Mouse (Mus musculus): Measurements from ENCODE around the gene Olfr1508. TPM values are rescaled to one million over a fixed set of nuclear protein-coding genes. Genes with fewer than 3 reads are reported as not detected.

Olfr1508 gene
- total RNA-seq (2012; rRNA removed) = not detected in 2 replicates
- total RNA-seq (2014; rRNA removed) = not detected in 2 replicates
- polyA plus RNA-seq (2012; ENCODE audit: insufficient read length, low read depth) = not detected in 2 replicates

DNA sequence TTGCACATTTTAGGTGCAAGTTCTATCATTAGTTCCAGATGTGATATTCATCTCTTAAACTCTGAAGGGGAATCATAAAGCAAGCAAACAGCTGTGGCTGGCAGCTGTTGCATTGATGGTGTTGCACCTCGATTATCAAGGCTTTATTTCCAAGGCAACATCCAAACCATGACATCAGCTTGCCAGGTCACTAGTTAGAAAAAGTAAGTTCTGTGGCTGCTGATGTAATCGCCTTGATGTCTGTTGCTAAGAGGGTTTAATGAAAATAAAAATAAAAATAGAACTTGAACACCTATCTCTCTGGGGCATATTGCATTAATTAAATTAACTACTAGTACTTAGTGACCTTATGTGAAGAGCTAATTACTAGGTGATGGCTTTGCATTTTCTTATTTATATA is at the start of gene Olfr1508:
Gene Olfr1508, minus strand, starts transcription at position 101 of the 400 bp plus-strand sequence.
- dilution Hi-C loops (cut with MboI; ENCODE audit: extremely low pct_ligation_motif_present, extremely low pct_unique_long_range_greater_than_20kb, low sequenced_read_pairs) (no loop called here), in situ Hi-C loops (cut with MboI; ENCODE audit: low pct_ligation_motif_present, low pct_unique_long_range_greater_than_20kb, low sequenced_read_pairs) (no loop called here)
- H3K4me3 ChIP-seq (replicated peaks in 1 of 3; ENCODE audit: low read depth in 2 of 3, low read length in 2 of 3, poor library complexity in 1 of 3) = no peak within 1 kb of the TSS
- H3K9me3 ChIP-seq (replicated peaks; ENCODE audit: low read length) = no peaks in the 10 kb centered on the region
- H3K4me2 ChIP-seq (ENCODE audit: insufficient read depth, low read depth, poor library complexity, severe bottlenecking) = no peak within 1 kb of the TSS
- no peaks in the 10 kb centered on the region for H3K4me1 ChIP-seq (ENCODE audit: control insufficient read depth in 1 of 2, insufficient read depth in 2 of 2)
- H3K27me3 ChIP-seq (replicated peaks) = no peaks in the 10 kb centered on the region
- TF ChIP-seq ZNF384 (IDR thresholded peaks at IDR 0.05; ENCODE audit: low read depth, low read length) (no peak), TCF12 (IDR thresholded peaks at IDR 0.05; ENCODE audit: low read depth, low read length) (no peak)
- H3K9ac ChIP-seq (ENCODE audit: insufficient read depth, low read depth) = no peak within 1 kb of the TSS
- H3K27ac ChIP-seq (ENCODE audit: insufficient read depth, low read depth) = no peak within 1 kb of the TSS
- no peaks in the 10 kb centered on the region for H3K79me2 ChIP-seq (replicated peaks; ENCODE audit: control insufficient read depth, extremely low read depth, insufficient read depth, poor library complexity, severe bottlenecking)
- no peaks in the 10 kb centered on the region for H3K36me3 ChIP-seq (replicated peaks in 1 of 2; ENCODE audit: control insufficient read depth in 1 of 2, insufficient read depth in 1 of 2, low read length in 1 of 2)
- DNase-seq (ENCODE audit: extremely low read depth) = no peak

GRCm38 (mm10) chr14:52495516-52495915 is 28.2 kb upstream of the Olfr1508 start, which contains the start of gene Olfr1507:
Gene Olfr1507, minus strand, starts transcription at chr14:52495749.
- H3K4me1 ChIP-seq (ENCODE audit: control insufficient read depth in 1 of 2, insufficient read depth in 2 of 2) = no peaks in the 10 kb centered on the region
- H3K4me2 ChIP-seq (ENCODE audit: insufficient read depth, low read depth, poor library complexity, severe bottlenecking) = no peak within 1 kb of the TSS
- no peak within 1 kb of the TSS for H3K9ac ChIP-seq (ENCODE audit: insufficient read depth, low read depth)
- dilution Hi-C loops (cut with MboI; ENCODE audit: extremely low pct_ligation_motif_present, extremely low pct_unique_long_range_greater_than_20kb, low sequenced_read_pairs) = no loop called here
- no peak for TF ChIP-seq NELFE (IDR thresholded peaks at IDR 0.05; ENCODE audit: low read depth, low read length)
- no peak for TF ChIP-seq BHLHE40 (IDR thresholded peaks at IDR 0.05; ENCODE audit: low read depth, low read length)
- no peak for TF ChIP-seq MAZ (IDR thresholded peaks at IDR 0.05; ENCODE audit: low read depth, low read length)
- no peak for TF ChIP-seq TBP (conservative IDR thresholded peaks at IDR 0.05; ENCODE audit: low read depth, low read length)
- no peak for TF ChIP-seq POLR2A (IDR thresholded peaks at IDR 0.05; ENCODE audit: low read depth, low read length)
- TF ChIP-seq UBTF (IDR thresholded peaks at IDR 0.05; ENCODE audit: low read depth, low read length) = no peak
- no peak for TF ChIP-seq KAT2A (IDR thresholded peaks at IDR 0.05; ENCODE audit: insufficient replicate concordance, low read length)
- no peak for TF ChIP-seq RAD21 (IDR thresholded peaks at IDR 0.05; ENCODE audit: low read depth, low read length)
- TF ChIP-seq TCF12 (IDR thresholded peaks at IDR 0.05; ENCODE audit: low read depth, low read length) = no peak
- no peak for TF ChIP-seq CHD1 (IDR thresholded peaks at IDR 0.05; ENCODE audit: low read depth, low read length)
- TF ChIP-seq GABPA (IDR thresholded peaks at IDR 0.05; ENCODE audit: insufficient replicate concordance, low read depth, low read length) = no peak
- no peaks in the 10 kb centered on the region for H3K36me3 ChIP-seq (replicated peaks in 1 of 2; ENCODE audit: control insufficient read depth in 1 of 2, insufficient read depth in 1 of 2, low read length in 1 of 2)
- H3K4me3 ChIP-seq (replicated peaks in 1 of 3; ENCODE audit: low read depth in 2 of 3, low read length in 2 of 3, poor library complexity in 1 of 3) = no peak within 1 kb of the TSS
- no peaks in the 10 kb centered on the region for H3K27me3 ChIP-seq (replicated peaks)
- no peaks in the 10 kb centered on the region for H3K9me3 ChIP-seq (replicated peaks; ENCODE audit: low read length)
- no peak within 1 kb of the TSS for H3K27ac ChIP-seq (ENCODE audit: insufficient read depth, low read depth)
- in situ Hi-C loops (cut with MboI; ENCODE audit: low pct_ligation_motif_present, low pct_unique_long_range_greater_than_20kb, low sequenced_read_pairs) = no loop called here
- no peak for DNase-seq (ENCODE audit: extremely low read depth)
- no peaks in the 10 kb centered on the region for H3K79me2 ChIP-seq (replicated peaks; ENCODE audit: control insufficient read depth, extremely low read depth, insufficient read depth, poor library complexity, severe bottlenecking)

DNA sequence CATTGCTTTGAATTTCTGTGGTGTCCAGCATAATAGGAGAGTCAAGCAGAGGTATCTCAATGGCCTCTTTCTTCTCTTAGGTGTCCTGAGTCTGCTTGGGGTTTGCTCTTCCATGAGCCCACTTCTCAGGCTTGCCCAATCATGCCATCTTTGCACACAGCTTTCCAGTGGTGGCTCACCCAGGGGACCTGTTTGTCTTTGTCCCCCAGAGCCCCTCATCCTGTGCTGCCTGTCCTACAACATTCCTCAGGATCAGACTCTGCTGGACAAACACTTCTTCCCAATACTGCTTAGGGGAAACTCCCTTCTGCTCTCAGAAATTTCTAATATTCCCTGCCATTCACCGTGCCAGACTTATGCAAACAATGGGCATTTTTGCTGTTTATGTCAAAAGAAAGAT is 1.6 kb downstream of the Olfr1508 start:
- in situ Hi-C loops (cut with MboI; ENCODE audit: low pct_ligation_motif_present, low pct_unique_long_range_greater_than_20kb, low sequenced_read_pairs) = no loop called here
- Histone ChIP-seq H3K4me3 (replicated peaks in 1 of 3; ENCODE audit: low read depth in 2 of 3, low read length in 2 of 3, poor library complexity in 1 of 3) (no peak overlapping the region), H3K79me2 (replicated peaks; ENCODE audit: control insufficient read depth, extremely low read depth, insufficient read depth, poor library complexity, severe bottlenecking) (no peaks in the 10 kb centered on the region), H3K4me2 (ENCODE audit: insufficient read depth, low read depth, poor library complexity, severe bottlenecking) (no peak overlapping the region), H3K27me3 (replicated peaks) (no peaks in the 10 kb centered on the region), H3K9me3 (replicated peaks; ENCODE audit: low read length) (no peaks in the 10 kb centered on the region), H3K4me1 (ENCODE audit: control insufficient read depth in 1 of 2, insufficient read depth in 2 of 2) (no peaks in the 10 kb centered on the region), H3K36me3 (replicated peaks in 1 of 2; ENCODE audit: control insufficient read depth in 1 of 2, insufficient read depth in 1 of 2, low read length in 1 of 2) (no peaks in the 10 kb centered on the region), H3K9ac (ENCODE audit: insufficient read depth, low read depth) (no peak overlapping the region), H3K27ac (ENCODE audit: insufficient read depth, low read depth) (no peak overlapping the region)
- no peak for DNase-seq (ENCODE audit: extremely low read depth)
- dilution Hi-C loops (cut with MboI; ENCODE audit: extremely low pct_ligation_motif_present, extremely low pct_unique_long_range_greater_than_20kb, low sequenced_read_pairs) = no loop called here
- TF ChIP-seq MYC (IDR thresholded peaks at IDR 0.05; ENCODE audit: low read depth, low read length) = no peak
- TF ChIP-seq CHD2 (IDR thresholded peaks at IDR 0.05; ENCODE audit: low read length) = no peak
- TF ChIP-seq E2F4 (IDR thresholded peaks at IDR 0.05; ENCODE audit: insufficient replicate concordance, low read depth, low read length) = no peak
- TF ChIP-seq MXI1 (IDR thresholded peaks at IDR 0.05; ENCODE audit: low read depth, low read length) = no peak
- no peak for TF ChIP-seq JUN (IDR thresholded peaks at IDR 0.05; ENCODE audit: insufficient read depth, low read depth, low read length)
- no peak for TF ChIP-seq SMC3 (IDR thresholded peaks at IDR 0.05; ENCODE audit: low read depth, low read length)
- no peak for TF ChIP-seq POLR2AphosphoS2 (IDR thresholded peaks at IDR 0.05; ENCODE audit: low read depth, low read length)
- TF ChIP-seq USF2 (conservative IDR thresholded peaks at IDR 0.05; ENCODE audit: low read depth, low read length) = no peak
- no peak for TF ChIP-seq ELF1 (IDR thresholded peaks at IDR 0.05; ENCODE audit: low read depth, low read length)
- no peak for TF ChIP-seq HCFC1 (IDR thresholded peaks at IDR 0.05; ENCODE audit: low read depth, low read length)
- TF ChIP-seq MEF2A (IDR thresholded peaks at IDR 0.05; ENCODE audit: borderline replicate concordance, low read depth, low read length) = no peak
- TF ChIP-seq ETS1 (conservative IDR thresholded peaks at IDR 0.05; ENCODE audit: low read depth, low read length) = no peak
- no peak for TF ChIP-seq RCOR1 (conservative IDR thresholded peaks at IDR 0.05; ENCODE audit: low read depth, low read length)
- no peak for TF ChIP-seq ZKSCAN1 (IDR thresholded peaks at IDR 0.05; ENCODE audit: borderline replicate concordance, low read depth, low read length)
- TF ChIP-seq MAZ (IDR thresholded peaks at IDR 0.05; ENCODE audit: low read depth, low read length) = no peak
- TF ChIP-seq SIN3A (IDR thresholded peaks at IDR 0.05; ENCODE audit: low read length) = no peak

Data from CH12.LX (cell line).